Mouse (Mus musculus): Measurements from ENCODE around the gene Slc6a11.
A peak's percentile ranks its signal among the peaks of the same experiment; 100 is the strongest.

The Slc6a11 gene

DNA sequence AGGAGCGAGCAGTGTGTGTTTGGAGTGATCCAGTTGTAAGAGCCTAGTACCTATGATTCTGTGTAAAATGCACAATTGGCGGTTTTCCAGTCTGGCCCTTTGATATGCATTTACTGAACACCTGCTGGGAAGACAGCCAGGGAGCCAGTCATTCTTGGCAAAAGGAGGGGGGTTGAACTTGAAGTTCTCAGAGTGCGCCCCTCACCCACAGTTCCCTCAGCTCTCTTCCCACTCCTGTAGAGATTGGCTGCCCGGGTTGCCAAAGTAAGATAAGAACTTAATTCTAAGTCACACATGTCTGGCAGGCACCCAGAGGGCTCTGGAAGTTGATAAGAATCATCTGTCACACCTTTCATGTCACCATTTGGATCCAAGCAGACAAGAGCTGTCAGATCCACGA, 133.4 kb downstream of the Slc6a11 start:
- peak; percentile 38 for DNase-seq (ENCODE audit: low read depth, low spot score)

DNA sequence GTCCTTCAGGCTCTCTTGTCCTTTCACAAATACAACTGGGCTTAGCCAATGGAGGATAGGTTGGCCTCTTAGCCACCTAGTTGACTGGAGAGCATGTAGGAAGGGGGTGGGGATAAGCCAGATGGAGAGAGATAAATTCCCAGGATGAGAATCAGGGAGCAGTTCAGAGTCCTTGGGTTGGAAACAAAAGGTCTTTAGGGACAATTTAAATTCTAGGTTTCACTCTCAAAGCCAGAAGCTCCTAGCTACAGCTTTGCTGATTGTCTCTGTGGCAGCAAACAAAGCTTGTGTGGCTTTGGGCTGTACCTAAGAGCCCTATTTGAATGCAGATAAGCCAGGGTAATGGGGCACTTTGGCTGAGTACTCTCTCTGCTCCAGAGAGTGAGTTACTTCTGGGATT, 135.2 kb downstream of the Slc6a11 start:
- DNase-seq (ENCODE audit: low read depth, low spot score), result peak; percentile 84

DNA sequence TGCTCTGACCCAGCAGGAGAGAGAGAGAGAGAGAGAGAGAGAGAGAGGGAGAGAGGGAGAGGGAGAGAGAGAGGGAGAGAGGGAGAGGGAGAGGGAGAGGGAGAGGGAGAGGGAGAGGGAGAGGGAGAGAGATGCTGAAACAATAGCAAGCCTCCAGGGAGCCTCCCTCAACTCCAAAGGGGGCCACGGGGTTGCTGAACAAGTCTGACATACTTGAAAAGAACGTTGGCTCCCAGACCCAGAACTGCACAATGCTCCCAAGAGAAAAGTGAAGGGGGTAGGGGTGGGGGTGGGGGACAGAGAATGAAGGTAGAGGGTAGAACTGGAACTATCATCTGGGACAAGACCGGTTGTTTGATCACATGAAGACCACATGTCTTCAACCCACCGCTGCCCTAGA, 136.9 kb downstream of the Slc6a11 start:
- DNase-seq (ENCODE audit: low read depth, low spot score), result peak; percentile 56

DNA sequence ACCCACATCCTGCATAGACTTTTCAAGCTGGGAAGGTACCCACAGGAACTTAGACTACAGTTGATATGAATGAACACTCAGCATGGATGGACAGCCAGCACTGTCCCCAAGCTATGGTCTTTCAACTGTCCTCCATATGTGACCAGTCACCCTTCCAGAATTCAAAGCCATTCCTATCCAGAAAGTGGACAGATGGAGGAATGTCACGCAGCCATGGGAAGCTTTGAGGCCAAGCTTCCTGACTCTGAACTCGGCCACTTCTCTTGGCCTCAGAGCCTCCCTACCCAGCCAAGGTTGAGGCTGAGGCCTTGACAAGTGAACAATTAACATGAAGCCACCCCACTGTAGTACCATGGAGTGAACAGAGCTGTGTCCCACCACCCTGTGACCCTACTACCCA, 138.5 kb downstream of the Slc6a11 start:
- no peak for DNase-seq (ENCODE audit: low read depth, low spot score)

DNA sequence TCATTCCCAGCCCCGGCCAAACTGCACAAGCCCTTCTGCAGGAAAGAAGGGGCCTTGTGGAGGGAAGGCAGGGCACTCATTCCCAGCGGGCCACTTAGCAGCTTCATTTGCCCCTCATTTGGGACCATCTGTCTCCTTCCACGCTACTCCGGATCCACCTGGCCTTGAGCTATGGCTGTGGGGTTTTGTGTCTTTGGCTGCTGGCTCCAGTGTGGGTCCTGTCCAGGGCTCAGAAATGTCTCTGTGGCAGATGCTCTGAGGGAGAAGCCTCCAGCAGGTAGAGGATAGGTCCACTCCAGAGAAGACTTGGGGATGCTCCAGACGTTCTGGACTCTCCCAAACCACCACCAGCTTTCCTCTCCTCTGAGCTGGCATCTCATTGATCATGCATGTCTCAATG, 139.8 kb downstream of the Slc6a11 start:
- no peak for DNase-seq (ENCODE audit: low read depth, low spot score)

DNA sequence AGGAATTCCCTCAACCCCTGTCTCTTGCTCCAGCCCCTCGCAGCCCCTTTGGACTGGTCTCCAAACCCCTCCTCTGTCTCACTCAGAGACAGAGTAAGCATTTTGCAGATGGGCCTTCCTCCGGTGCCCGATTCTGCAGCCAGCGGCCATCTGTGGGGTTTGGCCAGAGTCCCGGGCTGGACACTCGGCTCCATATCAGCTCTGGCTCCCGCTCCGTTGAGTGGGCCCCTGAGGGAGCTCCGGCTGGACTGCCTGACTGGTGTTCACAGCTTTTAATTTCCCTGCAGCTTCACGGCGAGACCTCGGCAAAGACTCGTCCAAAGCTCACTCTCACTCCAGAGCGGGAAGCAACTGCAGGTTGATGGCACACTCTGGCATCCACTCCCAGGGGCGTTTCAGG, 141.2 kb downstream of the Slc6a11 start:
- no peak for DNase-seq (ENCODE audit: low read depth, low spot score)

DNA sequence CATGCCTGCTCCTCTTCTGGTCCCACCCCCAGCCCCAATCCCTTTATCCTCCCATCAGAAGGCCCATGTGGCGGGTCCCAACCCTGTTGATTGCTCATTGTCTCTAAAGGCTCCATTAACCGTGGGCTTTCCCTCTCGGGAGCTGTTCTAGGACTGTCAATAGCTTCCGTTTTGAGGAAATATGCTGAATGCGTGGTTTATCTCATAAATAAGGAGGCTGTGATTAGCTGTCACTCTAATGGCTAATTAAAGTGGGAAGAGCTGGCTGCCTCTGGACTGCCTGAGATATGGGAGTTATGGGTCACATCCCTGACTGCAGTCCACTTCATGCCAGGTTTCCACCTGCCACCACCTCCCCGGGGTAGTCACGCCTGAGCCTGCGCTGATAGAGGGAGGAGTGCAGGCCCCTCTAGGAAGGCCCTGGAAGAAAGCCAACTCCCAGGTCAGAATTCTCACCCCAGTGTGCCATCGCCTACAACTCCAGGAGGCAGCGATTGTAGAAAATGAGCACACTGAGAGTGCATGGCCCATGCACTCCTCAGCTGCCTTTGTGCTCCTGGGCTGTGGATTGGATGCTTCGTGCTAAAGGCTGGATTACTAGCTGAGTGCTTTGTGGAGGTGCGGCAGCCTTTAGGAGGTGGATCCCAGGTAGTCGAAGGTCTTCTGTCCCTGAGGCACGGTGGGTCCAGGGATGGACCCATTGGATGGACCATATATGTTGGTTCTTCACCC, 143.1 kb downstream of the Slc6a11 start:
- DNase-seq (ENCODE audit: low read depth, low spot score), result no peak

DNA sequence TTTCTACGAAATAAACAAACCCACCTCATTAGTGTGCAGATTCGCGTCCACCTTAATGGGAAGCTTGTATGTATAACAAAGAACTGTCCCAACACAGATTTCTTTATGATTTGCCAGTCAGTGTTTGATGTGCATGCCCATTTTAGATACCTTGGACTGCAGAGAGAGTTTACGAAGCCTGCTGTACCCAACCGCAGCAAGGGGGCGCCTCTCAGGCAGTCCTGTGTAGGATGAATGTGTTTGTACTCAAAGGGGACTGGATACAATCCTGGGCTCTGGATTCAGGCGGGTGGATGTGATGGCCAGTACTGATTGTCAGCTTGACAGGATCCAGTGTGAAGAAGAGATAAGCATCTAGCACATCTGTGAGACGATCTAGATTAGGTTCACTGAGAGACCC, 144.8 kb downstream of the Slc6a11 start:
- peak; percentile 44 for DNase-seq (ENCODE audit: low read depth, low spot score)

DNA sequence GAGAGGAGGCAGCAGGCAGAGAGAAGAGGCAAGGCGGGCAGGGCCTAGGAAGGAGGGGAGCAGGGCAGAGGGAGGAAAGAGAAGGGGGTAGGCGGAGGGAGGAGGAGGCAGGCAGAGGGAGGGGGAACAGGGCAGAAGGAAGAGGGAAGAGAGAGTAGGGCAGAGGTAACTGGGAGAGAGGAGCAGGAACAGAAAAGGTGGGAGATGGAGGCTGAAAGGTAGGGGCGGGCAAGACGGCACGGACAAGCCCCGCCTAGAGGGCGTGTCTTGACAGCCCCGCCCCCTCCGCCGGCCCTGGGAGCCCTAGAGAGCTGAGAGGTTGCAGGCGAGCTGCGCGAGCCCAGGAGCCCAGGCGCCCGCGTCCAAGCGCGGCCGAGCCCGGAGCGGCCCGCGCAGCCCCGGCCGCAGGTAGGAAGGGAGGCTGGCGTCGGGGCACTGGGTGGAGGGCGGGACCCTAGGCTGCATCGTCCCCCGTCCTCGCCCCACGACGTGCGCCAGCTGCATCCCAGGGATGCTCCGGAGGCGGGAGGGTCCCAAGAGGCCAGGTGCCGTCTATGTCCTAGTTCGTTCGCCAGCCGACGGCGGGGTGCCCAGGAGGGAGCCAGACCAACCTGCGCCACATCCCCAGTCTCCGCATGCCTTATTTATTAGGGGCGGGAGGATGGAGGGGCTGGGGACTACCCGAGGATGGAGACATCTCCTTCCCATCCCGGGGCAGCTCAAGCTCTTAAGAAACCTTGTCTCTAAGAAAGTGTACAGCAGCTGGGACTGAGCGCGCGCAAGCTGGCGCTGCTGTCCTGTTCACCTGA, 151.6 kb downstream of the Slc6a11 start, which contains the start of gene Slc6a1:
Gene Slc6a1, plus strand, starts transcription at position 167 of the 809 bp plus-strand sequence.
- peak; percentile 93 for DNase-seq (ENCODE audit: low read depth, low spot score)

DNA sequence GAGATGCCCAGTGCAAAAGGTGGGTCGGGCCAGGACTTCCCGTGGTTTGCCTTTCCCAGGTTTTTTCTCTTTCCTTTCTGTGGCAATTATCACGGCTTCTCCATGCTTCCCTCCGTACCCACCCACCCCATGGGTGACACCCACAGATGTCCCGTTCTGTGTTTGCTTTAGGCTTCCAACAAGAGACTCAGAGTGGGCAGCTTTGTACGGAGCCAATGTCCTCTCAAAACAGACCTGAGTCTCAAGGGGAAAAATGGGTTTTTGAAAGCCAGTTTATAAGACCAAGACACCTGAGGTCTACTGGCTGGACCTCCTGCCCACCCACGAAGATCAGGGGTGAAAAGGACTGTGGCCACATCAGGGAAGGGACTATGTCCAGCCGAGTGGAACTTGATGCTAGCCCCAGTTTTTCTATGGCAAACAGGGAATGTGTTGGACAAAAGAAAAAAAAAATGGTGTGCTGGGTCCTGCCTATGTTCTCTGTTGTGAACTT, 152.3 kb downstream of the Slc6a11 start:
- no peak for DNase-seq (ENCODE audit: low read depth, low spot score)

DNA sequence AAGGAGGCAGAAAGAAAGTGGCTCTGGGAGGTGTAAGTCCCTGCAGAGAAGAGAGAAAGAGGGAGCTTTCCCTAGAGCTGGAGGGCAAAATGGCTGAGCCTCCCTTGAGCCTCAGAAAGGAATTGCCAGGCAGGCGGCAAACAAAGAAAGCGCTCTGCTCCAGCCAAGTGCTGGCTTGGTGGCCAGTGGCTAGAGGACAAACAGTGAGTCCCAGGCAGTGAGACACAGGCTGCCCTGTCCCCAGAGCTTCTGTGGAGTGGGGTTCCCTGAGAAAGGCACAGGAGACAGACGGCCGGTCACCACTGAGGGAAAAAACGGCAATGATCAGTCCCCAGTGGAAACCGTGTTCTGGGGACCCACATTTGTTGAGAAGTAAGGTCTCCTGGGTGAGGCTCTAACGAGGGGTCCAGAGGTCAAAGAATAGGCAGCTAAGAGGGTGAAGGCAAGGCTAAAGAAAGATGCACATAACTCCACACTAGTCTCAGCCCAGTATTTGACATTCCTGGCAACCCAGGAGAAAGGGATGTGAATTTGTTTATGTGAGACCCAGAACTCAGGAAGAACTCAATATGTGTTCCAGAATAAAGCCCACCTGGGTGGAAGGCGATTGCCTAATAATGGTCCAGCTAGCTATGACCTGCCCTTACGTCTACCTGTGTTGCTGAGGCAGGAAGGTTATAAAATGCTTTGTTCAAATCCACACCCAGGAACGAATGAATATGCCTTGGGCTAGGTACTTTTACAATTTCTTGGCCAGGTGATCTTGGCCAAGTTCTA, 153.1 kb downstream of the Slc6a11 start:
- peak; percentile 83 for DNase-seq (ENCODE audit: low read depth, low spot score)

DNA sequence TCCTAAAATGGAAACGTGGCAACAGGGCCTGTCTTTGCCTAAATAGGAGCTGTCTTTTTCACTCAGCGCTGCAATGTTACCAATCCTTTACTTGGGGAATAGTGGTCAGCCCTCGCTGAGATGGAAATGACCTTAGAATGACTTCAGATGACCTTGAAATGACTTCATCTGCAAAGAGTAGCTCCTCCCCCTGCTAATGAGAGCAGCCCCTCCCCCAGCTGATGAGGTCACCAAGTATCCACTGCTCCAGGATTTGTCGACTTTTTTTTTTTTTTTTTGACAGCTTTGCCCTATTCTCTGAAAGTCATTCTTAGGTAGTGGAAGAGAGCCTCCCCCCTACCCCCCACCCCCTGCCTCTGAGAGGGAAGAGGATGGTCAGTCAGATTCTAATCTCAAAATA, 154.4 kb downstream of the Slc6a11 start:
- peak; percentile 63 for DNase-seq (ENCODE audit: low read depth, low spot score)

DNA sequence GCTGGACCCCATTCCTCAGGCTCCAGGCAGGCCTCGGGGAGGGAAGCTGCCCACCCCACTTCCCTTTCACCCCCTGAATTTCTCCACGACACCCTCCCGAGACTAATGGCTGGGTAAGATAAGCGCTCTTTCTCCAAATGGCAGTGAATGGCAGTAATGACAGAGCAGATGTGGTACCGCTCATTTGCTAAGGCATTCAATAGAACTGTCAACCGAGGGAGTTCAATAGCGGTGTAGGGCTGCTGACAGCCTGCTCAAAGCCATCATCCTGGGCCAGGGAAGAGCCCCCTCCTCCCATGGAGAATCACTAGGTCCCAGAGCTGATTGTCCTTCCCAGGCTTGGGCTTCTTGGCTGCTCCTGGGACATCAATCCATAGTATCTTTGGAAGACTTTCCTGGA, 158.1 kb downstream of the Slc6a11 start:
- DNase-seq (ENCODE audit: low read depth, low spot score), result no peak

DNA sequence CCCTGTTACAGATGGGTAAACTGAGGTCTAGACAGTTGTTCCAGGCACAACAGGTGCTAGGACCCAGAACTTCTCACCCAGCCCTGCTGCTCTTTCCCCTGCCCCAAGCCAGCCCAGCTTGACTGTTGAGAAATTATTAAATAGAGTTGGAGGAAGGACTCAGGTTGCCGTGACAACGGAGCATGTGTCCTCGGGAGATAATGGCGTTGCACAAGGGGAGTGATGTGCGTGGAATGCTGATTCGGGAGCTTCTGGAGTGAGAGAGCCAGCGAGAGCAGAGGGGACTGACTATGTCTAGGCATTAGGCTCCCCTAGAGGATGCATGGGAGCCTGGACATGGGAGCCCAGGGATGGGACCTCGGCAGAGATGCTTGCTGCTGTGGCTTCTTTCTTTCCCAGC, 159.1 kb downstream of the Slc6a11 start:
- no peak for DNase-seq (ENCODE audit: low read depth, low spot score)

DNA sequence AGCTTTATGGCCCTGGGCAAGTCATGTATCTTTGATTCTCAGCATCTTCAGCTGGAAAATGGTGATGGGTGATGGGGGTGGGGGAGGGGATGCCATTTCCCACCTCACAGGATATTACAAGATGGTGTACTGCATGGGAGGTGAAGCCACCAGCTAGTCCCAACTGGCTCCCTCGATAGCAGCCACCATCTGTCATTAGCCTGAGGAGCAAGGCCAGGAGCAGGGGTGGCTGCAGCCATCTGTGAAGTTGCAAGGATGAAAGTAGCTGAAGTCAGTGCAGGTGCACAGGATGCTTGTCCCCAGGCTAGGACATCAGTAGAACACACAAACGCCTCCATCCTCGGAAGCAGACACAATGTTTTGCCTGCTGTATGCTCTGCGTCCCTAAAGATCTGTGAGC, 159.9 kb downstream of the Slc6a11 start:
- DNase-seq (ENCODE audit: low read depth, low spot score), result no peak

DNA sequence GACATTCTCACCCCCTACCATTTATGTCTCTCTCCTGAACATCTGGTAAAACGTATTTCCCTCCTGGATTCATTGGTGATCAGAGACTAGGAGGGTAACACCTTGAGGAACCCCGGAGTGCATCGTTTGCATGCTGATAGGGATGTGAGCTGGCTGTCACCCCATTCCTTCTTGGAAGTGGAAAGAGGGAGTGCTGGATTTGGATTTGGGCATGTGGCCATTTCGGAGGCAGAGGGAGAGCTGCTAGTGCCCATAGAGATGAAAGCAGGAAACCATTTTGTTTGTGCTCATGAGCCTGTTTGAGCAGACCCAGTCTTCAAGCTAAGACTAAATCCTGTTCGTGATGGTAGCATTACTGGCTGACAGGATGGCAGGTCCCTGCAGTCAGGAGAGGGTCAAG, 160.4 kb downstream of the Slc6a11 start:
- DNase-seq (ENCODE audit: low read depth, low spot score), result no peak

DNA sequence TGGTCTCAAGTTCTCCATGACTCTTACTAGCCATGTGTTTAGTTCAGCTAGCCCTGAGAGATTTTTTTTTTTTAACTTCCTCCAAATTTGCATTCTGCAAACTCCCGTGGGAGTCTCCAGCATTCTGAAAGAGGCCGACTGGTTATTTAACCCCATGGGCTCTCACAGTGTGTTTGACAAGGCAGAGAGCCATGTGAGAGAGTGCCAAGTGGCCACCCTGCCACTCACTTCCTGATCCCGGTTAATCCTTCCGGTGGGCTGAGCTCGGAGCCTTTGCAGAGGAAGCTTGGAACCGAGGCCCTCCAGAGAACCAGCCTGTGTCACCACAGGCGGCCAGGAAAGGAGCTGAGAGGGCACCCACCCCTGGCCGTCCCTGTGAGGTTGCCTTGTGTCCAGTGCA, 162.5 kb downstream of the Slc6a11 start:
- no peak for DNase-seq (ENCODE audit: low read depth, low spot score)

DNA sequence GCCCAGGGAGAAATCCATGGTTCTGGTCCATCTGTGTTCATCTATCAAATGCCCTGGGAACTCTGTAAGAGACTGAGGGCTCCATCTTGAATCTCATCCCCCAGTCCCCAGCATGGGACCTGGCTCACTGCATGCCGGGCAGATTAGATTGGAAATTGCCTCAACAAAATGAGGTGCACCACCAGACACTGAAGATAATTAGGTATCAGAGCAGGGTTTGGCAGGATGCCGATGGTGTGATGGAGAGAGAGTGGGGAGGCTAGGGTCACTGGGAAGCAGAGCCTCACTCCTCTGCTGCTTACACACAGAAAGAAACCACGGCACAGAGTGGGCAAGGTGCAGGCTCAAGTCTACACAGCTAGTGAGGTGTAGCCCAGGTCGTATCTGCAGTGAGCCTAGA, 164.0 kb downstream of the Slc6a11 start:
- DNase-seq (ENCODE audit: low read depth, low spot score), result no peak

DNA sequence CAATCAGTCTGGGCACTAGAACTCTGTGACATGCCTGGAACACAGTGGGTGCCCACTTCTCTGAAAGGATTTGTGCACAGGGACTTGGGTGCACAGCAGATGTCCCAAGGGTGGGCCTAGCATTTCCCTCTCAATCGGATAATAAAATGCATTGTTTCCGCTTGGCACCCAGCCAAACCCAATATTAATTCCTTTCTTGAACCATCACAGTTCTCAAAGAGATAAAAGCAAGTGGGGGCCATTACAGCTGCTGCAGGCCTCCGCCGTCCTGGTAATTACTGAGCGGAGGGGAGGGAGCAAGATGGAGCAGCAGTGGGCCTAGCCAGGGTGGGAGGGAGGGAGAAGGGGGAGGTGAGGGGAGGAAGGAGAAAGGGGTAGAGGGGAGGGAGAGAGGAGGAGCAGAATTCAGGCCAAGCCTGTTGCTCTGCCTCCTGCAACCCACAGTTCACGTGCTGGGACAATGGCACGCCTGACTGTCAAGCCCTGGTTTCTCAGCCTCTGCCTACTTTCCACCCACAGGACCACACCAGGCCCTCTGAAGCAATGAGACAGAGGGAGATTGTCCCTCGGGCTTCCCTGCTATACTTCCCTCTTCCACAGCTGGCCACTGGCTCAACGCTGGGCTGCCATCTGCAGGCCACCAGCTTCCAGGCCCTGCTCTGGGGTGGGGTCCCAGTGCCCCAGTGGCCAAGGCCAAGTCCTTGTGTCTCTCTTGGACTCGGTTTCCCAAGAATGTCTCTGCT, 166.4 kb downstream of the Slc6a11 start:
- DNase-seq (ENCODE audit: low read depth, low spot score), result no peak
